In the genomic region with DNA sequence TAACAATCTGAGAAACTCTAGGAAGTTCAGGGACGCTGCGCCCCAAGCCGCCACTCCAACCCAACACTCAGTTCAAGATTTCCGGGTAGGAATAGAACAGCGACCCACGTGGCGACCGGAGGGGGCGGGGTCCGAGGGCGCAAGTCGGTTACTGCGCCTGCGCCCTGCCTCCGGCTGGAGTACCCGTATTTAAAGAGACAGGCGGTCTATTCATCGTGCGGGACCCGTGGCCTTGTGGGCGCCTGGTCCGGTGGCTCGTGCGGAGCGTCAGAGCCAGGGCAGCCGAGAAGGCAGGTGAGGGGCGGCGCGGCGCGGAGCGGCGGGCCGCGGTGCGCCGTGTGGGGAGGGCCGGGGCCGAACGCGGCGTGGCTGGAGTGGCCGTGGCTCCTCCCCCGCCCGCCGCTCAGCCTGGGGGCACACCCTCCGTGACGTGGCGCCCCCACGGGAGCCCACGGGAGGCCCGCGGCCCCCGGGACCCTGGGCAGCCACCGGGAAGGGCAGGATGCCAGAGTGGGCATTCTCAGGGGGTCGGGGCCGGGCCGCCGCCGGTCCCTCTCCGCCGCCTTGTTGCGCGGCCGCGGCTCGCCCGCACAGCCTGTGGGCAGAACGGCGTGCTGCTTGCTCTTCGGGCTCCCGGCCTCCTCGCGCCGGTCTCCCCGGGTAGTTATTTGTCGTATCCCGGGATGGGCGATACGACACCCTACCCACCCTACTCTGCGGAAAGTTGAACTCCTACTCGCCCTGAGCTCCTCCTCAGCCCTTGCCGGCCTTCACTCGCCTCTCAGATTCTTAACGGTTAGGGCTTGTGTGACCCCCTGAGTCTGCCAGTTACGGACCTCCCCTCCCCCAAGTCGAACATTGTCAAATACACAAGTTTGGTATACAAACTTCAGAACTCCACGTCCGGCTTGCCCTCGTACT, we compare ENCODE assay signal across 8 mouse cellular contexts. TPM values are rescaled to one million over a fixed set of nuclear protein-coding genes. Genes with fewer than 3 reads are reported as not detected.
DNase-seq lines count a peak whose midpoint lies in the region; ATAC-seq lines count a peak whose summit lies in the region.

Gene Lig3 (plus strand): TSS at position 126 of the 921 bp plus-strand sequence.

- peak; percentile 95 to 98 for DNase-seq in adrenal gland, adult (ENCODE audit: inconsistent age in 2 of 2, low spot score in 1 of 2)
- peak; percentile 97 for DNase-seq in embryo, embryonic 10.5 days (ENCODE audit: low spot score)
- DNase-seq in gastrocnemius, postnatal 14 days: peak; percentile 94
- peak; percentile 92 to 96 for DNase-seq in left cerebral cortex, postnatal 10 days (ENCODE audit: extremely low spot score in 1 of 2, low spot score in 2 of 2)
- DNase-seq in right cerebral cortex, postnatal 25 days: peak; percentile 92
- peak; percentile 89 to 93 for DNase-seq in urinary bladder, postnatal 4 days (ENCODE audit: low spot score in 2 of 2)

- ATAC-seq in inflammation-experienced regulatory T-cells, adult 6 months: peak; percentile 90
- ATAC-seq in megakaryocyte-erythroid progenitor cell, adult 5-6 weeks (replicated peaks; ENCODE audit: low FRiP score, low TSS enrichment, poor library complexity, severe bottlenecking): peak; percentile 87

- intact Hi-C loops in gastrocnemius, postnatal 14 days (cut with DNase I; ENCODE audit: low total_unique reads): no loop called here
- intact Hi-C loops in left cerebral cortex, postnatal 10 days (cut with DNase I): loop anchor here (5.0 kb wide), 1 partner anchor 91 kb away; the partner anchor contains the start of gene Rffl

RNA-seq across cellular contexts. Expression of gene Lig3, which starts in this region (rescaled TPM):
- total RNA-seq in gastrocnemius, postnatal 14 days (2021): 10 to 100 TPM; 13.3 to 16.8 TPM
- polyA plus RNA-seq in inflammation-experienced regulatory T-cells, adult 6 months (2017; shearing (Covaris generic)): 10 to 100 TPM; 14.6 to 22.5 (median 21.1) TPM
- total RNA-seq in left cerebral cortex, postnatal 10 days (2021): 10 to 100 TPM; 31.9 to 34.5 TPM
- 31.5 and 49.3 TPM in 2 replicates for total RNA-seq in megakaryocyte-erythroid progenitor cell, adult 5-6 weeks (2014; fragmentation: Nextera tagmentation)
- total RNA-seq in megakaryocyte-erythroid progenitor cell, adult 5-6 weeks (2017): 52.1 and 61.4 TPM in 2 replicates

Comparison
In these comparisons a context has a peak if more than half of its experiments do, and no peak if none do; other contexts are left out.
1. Peak in every context shown above with its lines: DNase-seq and ATAC-seq.